Mouse (Mus musculus) midbrain, embryonic 11.5 days (tissue): ENCODE results near the gene Tspan14. TPM values are rescaled to one million over a fixed set of nuclear protein-coding genes. Genes with fewer than 3 reads are reported as not detected.

Experiments used
- ATAC-seq: fragments of 200-750 bp; cut with Nextera tagmentation; 2 replicates; pipeline ENCODE4 v1.8.0; 2017; ENCODE audit warnings: moderate TSS enrichment, moderate library complexity; ENCODE audit not compliant: low FRiP score
- DNase-seq: peaks from one replicate; pipeline ENCODE4 v3.0.0; 2015; ENCODE audit warnings: low spot score; ENCODE audit errors: missing footprints
- H3K27ac ChIP-seq: fragments of 300-500 bp; sonication (generic); 2 replicates; pipeline ENCODE4 v1.5.1; 2014; ENCODE audit warnings: low read depth, low read length
- H3K27me3 ChIP-seq: fragments of 300-500 bp; sonication (generic); 2 replicates; pipeline ENCODE4 v1.6.1; 2014; ENCODE audit warnings: mild to moderate bottlenecking, low read length, moderate library complexity, mixed read lengths; ENCODE audit not compliant: control insufficient read depth, insufficient read depth
- H3K36me3 ChIP-seq: fragments of 300-500 bp; sonication (generic); 2 replicates; pipeline ENCODE4 v1.6.1; 2014; ENCODE audit warnings: mild to moderate bottlenecking, low read length, moderate library complexity, mixed read lengths; ENCODE audit not compliant: control insufficient read depth, insufficient read depth
- H3K4me1 ChIP-seq: fragments of 300-500 bp; sonication (generic); 2 replicates; pipeline ENCODE4 v1.6.1; 2014; ENCODE audit warnings: low read length; ENCODE audit not compliant: control insufficient read depth, insufficient read depth
- H3K4me2 ChIP-seq: fragments of 300-500 bp; sonication (generic); 2 replicates; pipeline ENCODE4 v1.6.1; 2014; ENCODE audit warnings: mild to moderate bottlenecking, moderate library complexity
- H3K4me3 ChIP-seq: fragments of 300-500 bp; sonication (generic); 2 replicates; pipeline ENCODE4 v1.5.1; 2014; ENCODE audit warnings: low read depth, low read length
- H3K9ac ChIP-seq: fragments of 300-500 bp; sonication (generic); 2 replicates; pipeline ENCODE4 v1.6.1; 2014; ENCODE audit warnings: low read length
- H3K9me3 ChIP-seq: fragments of 300-500 bp; sonication (generic); 2 replicates; pipeline ENCODE4 v1.6.1; 2016; ENCODE audit warnings: low read length; ENCODE audit not compliant: control insufficient read depth
- WGBS: fragments of 180-500 bp; shearing (Covaris S2); extraction: QIAGEN DNeasy Blood & Tissue Kit; methylation state at CpG from one replicate; pipeline ENCODE4 v1.1.7; 2014; 5-methylcytosine and 5-hydroxymethylcytosine counted together
- polyA plus RNA-seq: library from polyadenylated mRNA; unstranded; fragments of >200 nt; fragmentation: Nextera tagmentation; extraction: Ambion mirVana; gene quantifications from 2 replicates; pipeline ENCODE4 v1.2.1, GENCODE M21; 2014

Gene Tspan14
- polyA plus RNA-seq, result 99.5 and 101 TPM in 2 replicates

DNA sequence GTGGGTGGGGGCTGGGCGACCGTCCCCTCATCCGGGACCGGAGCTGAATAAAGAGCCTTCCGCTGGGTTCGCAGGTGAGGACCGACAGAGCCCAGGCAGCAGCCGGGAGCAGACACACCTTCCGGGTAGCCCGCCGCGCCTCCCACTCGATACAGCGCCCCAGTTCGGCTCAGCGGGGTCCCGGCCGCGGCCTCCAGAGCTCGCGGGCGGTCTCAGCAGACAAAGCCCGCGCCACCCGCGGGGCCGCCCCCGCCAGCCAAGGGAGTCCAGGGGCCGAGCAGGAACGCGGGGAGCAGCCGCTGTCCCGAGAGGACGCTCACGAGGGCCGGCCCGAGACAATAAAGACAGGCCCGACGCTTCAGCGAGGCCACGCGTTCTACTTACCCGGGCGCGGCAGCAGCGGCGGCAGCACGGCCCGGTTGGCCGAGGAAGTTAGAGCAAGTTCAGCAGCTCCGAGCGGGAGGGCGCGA, at the start of gene Tspan14:
Tspan14 (minus strand) TSS at position 416 of the 470 bp plus-strand sequence.
- Histone ChIP-seq H3K4me2 (peak within 1 kb of the TSS; percentile 83), H3K4me1 (peaks cover 31% of the 10 kb centered on the region), H3K27ac (peak within 1 kb of the TSS; percentile 72), H3K9ac (peak within 1 kb of the TSS; percentile 97), H3K4me3 (peak within 1 kb of the TSS; percentile 90), H3K27me3 (no peaks in the 10 kb centered on the region), H3K36me3 (no peaks in the 10 kb centered on the region), H3K9me3 (no peaks in the 10 kb centered on the region)
- under 1% methylated on average over 51 of the region's 54 CpGs for WGBS
- ATAC-seq (no peak; the same call in 1 of the 2 replicates), DNase-seq (no peak)

DNA sequence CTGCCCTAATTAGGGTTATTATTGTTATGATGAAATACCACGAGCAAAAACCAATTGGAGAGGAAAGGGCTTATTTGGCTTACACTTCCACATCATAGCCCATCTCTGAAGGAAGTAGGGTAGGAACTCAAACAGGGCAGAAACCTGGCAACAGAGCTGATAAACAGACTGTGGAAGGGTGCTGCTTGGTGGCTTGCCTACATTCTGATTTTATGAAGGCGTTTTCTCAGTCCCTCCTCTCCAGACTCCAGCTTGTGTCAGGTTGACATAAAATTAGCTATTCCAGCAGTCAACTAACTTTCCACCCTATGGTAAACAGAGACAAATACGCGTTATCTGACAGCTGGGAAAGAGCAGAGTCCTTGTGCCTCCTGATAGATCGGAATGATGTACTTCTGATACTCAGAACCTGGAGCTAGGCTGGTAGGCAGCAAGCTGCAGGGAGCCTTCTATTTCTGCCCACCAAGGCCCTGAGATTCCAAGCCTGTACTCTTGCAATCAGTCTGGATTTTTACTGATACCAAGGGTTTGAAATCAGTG, 48.2 kb upstream of the Tspan14 start:
- Histone ChIP-seq H3K4me1 (peaks cover 2% of the 10 kb centered on the region; the same call in 1 of the 2 replicates), H3K4me3 (no peak overlapping the region), H3K27me3 (no peaks in the 10 kb centered on the region), H3K4me2 (no peak overlapping the region), H3K36me3 (no peaks in the 10 kb centered on the region), H3K9ac (no peak overlapping the region), H3K27ac (no peak overlapping the region), H3K9me3 (no peaks in the 10 kb centered on the region)
- 74% methylated on average over 5 of the region's 5 CpGs for WGBS
- peak; percentile 21 for DNase-seq
- ATAC-seq, result no peak

- Histone ChIP-seq H3K9me3 (no peaks in the 10 kb centered on the region), H3K4me1 (peaks cover 2% of the 10 kb centered on the region; the same call in 1 of the 2 replicates), H3K36me3 (no peaks in the 10 kb centered on the region), H3K27ac (no peak within 1 kb of the TSS), H3K4me2 (peak within 1 kb of the TSS; percentile 88), H3K27me3 (no peaks in the 10 kb centered on the region), H3K4me3 (peak within 1 kb of the TSS; percentile 56), H3K9ac (peak within 1 kb of the TSS; percentile 77)
- ATAC-seq (peak; percentile 99), DNase-seq (peak; percentile 98)
- 4% methylated on average over 32 of the region's 32 CpGs for WGBS
Measured at GRCm38 (mm10) chr14:41013630-41014613, 47.3 kb upstream of the Tspan14 start, which contains the start of gene Fam213a. Fam213a (minus strand) TSS chr14:41013788.

- Histone ChIP-seq H3K27me3 (no peaks in the 10 kb centered on the region), H3K9me3 (no peaks in the 10 kb centered on the region), H3K9ac (peak overlapping the region; percentile 77), H3K4me3 (peak overlapping the region; percentile 56), H3K4me1 (peaks cover 2% of the 10 kb centered on the region; the same call in 1 of the 2 replicates), H3K36me3 (no peaks in the 10 kb centered on the region), H3K27ac (no peak overlapping the region), H3K4me2 (peak overlapping the region; percentile 88)
- WGBS, result 31% methylated on average over 9 of the region's 9 CpGs
- DNase-seq (peak; percentile 89), ATAC-seq (peak; percentile 10)
Measured at GRCm38 (mm10) chr14:41013143-41013542, 46.5 kb upstream of the Tspan14 start.

DNA sequence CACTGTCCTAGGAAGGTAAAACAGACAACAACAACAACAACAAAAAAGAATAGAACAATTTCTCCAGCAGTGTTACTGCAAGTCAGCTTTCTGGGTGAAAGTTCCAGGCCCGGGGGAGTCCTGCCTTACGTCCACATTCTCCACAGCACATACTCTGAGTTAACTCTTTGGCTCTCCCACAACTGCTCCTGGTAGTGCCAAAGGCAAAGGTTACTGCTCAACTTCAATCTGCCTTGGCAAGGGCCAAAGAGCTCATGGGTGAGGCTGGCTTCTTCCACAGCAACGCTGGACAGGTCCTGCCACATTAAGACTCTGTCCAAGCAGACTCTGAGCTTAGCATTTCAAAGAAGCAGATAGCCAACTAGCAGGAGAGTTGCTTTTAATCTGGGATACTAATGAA, 45.3 kb upstream of the Tspan14 start:
- H3K27ac ChIP-seq, result no peak overlapping the region
- peaks cover 2% of the 10 kb centered on the region; the same call in 1 of the 2 replicates for H3K4me1 ChIP-seq
- no peak overlapping the region for H3K9ac ChIP-seq
- no peaks in the 10 kb centered on the region for H3K9me3 ChIP-seq
- 89% methylated on average over 3 of the region's 3 CpGs for WGBS
- H3K4me2 ChIP-seq, result no peak overlapping the region
- H3K4me3 ChIP-seq, result no peak overlapping the region
- H3K27me3 ChIP-seq, result no peaks in the 10 kb centered on the region
- DNase-seq (no peak), ATAC-seq (no peak)
- no peaks in the 10 kb centered on the region for H3K36me3 ChIP-seq

DNA sequence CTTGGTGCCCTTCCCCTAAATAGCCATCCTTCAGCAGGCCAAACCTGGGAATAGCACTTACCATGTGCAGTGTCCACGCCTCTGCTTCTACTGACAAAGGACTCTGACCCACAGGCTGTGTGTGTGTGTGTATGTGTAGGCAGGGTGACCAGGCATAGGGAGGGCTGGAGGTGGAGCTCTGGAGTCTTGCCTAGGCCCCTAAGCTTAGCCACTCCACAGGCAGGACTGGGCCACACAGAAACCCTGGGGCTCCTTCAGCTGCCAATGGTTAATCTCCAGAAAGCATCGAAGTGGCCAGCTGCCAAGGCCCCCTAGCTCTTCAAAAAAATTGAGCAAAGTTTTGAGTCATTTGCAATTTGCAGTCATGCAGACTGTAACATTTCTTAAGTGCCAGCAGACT, 41.5 kb upstream of the Tspan14 start:
- Histone ChIP-seq H3K27me3 (no peaks in the 10 kb centered on the region), H3K36me3 (no peaks in the 10 kb centered on the region), H3K27ac (no peak overlapping the region), H3K4me3 (no peak overlapping the region), H3K9me3 (no peaks in the 10 kb centered on the region), H3K9ac (no peak overlapping the region), H3K4me2 (no peak overlapping the region), H3K4me1 (peaks cover 12% of the 10 kb centered on the region)
- WGBS, result 54% methylated on average over 2 of the region's 2 CpGs
- 0 out of 2 replicates have a peak, but pooled peaks have one; percentile 36 for ATAC-seq
- no peak for DNase-seq

- no peak overlapping the region for H3K4me2 ChIP-seq
- no peak overlapping the region for H3K9ac ChIP-seq
- no peaks in the 10 kb centered on the region for H3K36me3 ChIP-seq
- H3K9me3 ChIP-seq, result no peaks in the 10 kb centered on the region
- WGBS, result 38% methylated on average over 5 of the region's 5 CpGs
- ATAC-seq, result no peak
- H3K4me3 ChIP-seq, result no peak overlapping the region
- no peak overlapping the region; the same call in 1 of the 2 replicates for H3K27ac ChIP-seq
- H3K27me3 ChIP-seq, result no peaks in the 10 kb centered on the region
- no peak for DNase-seq
- H3K4me1 ChIP-seq, result peaks cover 11% of the 10 kb centered on the region
Measured at GRCm38 (mm10) chr14:41007641-41008040, 41.0 kb upstream of the Tspan14 start.

DNA sequence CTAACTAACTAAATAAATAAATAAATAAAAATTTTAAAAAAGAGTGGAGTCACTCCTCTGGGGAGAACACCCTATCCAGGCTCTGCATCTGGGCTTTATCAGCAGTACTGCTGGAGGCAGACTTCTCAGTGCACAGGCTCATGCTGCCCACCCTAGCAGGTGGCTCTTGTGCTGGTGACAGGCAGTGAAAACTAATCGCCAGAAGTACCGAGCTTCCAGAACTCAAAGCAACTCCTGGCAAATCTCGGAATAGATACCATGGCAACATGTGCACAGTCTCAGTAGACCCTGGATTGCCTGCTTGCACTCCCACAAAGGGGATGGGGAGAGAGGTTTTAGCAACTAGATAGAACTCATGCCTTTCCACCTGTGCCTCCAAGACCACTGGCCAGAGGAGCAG, 40.3 kb upstream of the Tspan14 start:
- H3K9ac ChIP-seq, result no peak overlapping the region
- ATAC-seq (no peak), DNase-seq (no peak)
- H3K4me3 ChIP-seq, result no peak overlapping the region
- no peaks in the 10 kb centered on the region for H3K27me3 ChIP-seq
- no peaks in the 10 kb centered on the region for H3K9me3 ChIP-seq
- H3K4me2 ChIP-seq, result no peak overlapping the region
- peaks cover 11% of the 10 kb centered on the region for H3K4me1 ChIP-seq
- WGBS, result 58% methylated on average over 3 of the region's 3 CpGs
- no peak overlapping the region for H3K27ac ChIP-seq
- no peaks in the 10 kb centered on the region for H3K36me3 ChIP-seq

DNA sequence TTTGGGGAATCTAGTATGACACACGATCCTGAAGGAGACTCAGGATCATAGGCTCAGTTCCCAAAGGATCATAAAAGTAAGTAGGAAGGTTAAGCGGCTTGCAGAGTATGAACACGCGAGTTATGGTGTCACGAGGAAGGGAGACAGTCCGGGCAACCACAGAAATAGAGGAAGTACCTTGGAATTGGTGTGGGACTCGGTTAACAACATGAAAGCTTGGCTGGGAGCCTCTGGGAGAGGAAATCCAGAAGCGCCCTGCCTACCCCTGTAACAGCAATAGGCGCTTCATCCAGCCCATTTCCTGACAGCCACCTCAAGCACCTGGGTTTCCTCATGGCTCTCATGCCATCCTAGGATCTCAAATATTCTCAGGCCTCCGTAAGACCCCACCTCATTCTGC, 39.7 kb upstream of the Tspan14 start:
- WGBS, result 92% methylated on average over 10 of the region's 10 CpGs
- Histone ChIP-seq H3K27ac (no peak overlapping the region), H3K36me3 (no peaks in the 10 kb centered on the region), H3K9me3 (no peaks in the 10 kb centered on the region), H3K4me1 (peaks cover 11% of the 10 kb centered on the region), H3K27me3 (no peaks in the 10 kb centered on the region), H3K4me2 (no peak overlapping the region), H3K4me3 (no peak overlapping the region), H3K9ac (no peak overlapping the region)
- no peak for ATAC-seq
- no peak for DNase-seq
